Mouse (Mus musculus) stomach, embryonic 14.5 days (tissue): ENCODE data around the gene Atp9a. TPM values are rescaled to one million over a fixed set of nuclear protein-coding genes. Genes with fewer than 3 reads are reported as not detected.

Source experiments
- ATAC-seq: fragments of 200-750 bp; cut with Nextera tagmentation; 2 replicates; pipeline ENCODE4 v1.8.0; 2017; ENCODE audit warnings: low read depth, moderate TSS enrichment; ENCODE audit not compliant: insufficient number of reproducible peaks, insufficient read depth, low FRiP score
- H3K27ac ChIP-seq: fragments of 300-500 bp; sonication (generic); 2 replicates; pipeline ENCODE4 v1.5.1; 2014; ENCODE audit warnings: mild to moderate bottlenecking, low read length, moderate library complexity, mixed read lengths
- H3K27me3 ChIP-seq: fragments of 300-500 bp; sonication (generic); 2 replicates; pipeline ENCODE4 v1.6.1; 2014; ENCODE audit warnings: low read length, control low read depth, mixed read lengths; ENCODE audit not compliant: control insufficient read depth, insufficient read depth
- H3K36me3 ChIP-seq: fragments of 300-500 bp; sonication (generic); 2 replicates; pipeline ENCODE4 v1.6.1; 2014; ENCODE audit warnings: mild to moderate bottlenecking, control low read depth, low read length, moderate library complexity, mixed read lengths; ENCODE audit not compliant: control insufficient read depth, insufficient read depth
- H3K4me1 ChIP-seq: fragments of 300-500 bp; sonication (generic); 2 replicates; pipeline ENCODE4 v1.6.1; 2014; ENCODE audit warnings: low read length, control low read depth, mixed read lengths; ENCODE audit not compliant: control insufficient read depth, insufficient read depth
- H3K4me2 ChIP-seq: fragments of 300-500 bp; sonication (generic); replicated peaks from 2 replicates; pipeline ENCODE4 v1.6.1; 2014; ENCODE audit warnings: low read depth, low read length, control low read depth
- H3K4me3 ChIP-seq: fragments of 300-500 bp; sonication (generic); 2 replicates; pipeline ENCODE4 v1.5.1; 2014; ENCODE audit warnings: low read depth, low read length, control low read depth
- H3K9ac ChIP-seq: fragments of 300-500 bp; sonication (generic); replicated peaks from 2 replicates; pipeline ENCODE4 v1.6.1; 2014; ENCODE audit warnings: low read depth, mild to moderate bottlenecking, control low read depth, low read length, moderate library complexity, mixed read lengths
- H3K9me3 ChIP-seq: fragments of 300-500 bp; sonication (generic); 2 replicates; pipeline ENCODE4 v1.6.1; 2016; ENCODE audit warnings: low read depth, low read length, control low read depth; ENCODE audit not compliant: control insufficient read depth
- WGBS: fragments of 180-500 bp; shearing (Covaris S2); extraction: QIAGEN DNeasy Blood & Tissue Kit; methylation state at CpG from one replicate; pipeline ENCODE4 v1.1.7; 2014; 5-methylcytosine and 5-hydroxymethylcytosine counted together
- polyA plus RNA-seq: library from polyadenylated mRNA; unstranded; fragments of >200 nt; fragmentation: Nextera tagmentation; extraction: Ambion mirVana; gene quantifications from 2 replicates; pipeline ENCODE4 v1.2.1, GENCODE M21; 2014

Atp9a gene
- polyA plus RNA-seq, 1 experiment from 2014 or later = 12.6 TPM

GRCm38 (mm10) chr2:168591076-168591475 lies 151.1 kb downstream of the Atp9a start:
- no peak overlapping the region for H3K4me2 ChIP-seq
- no peaks in the 10 kb centered on the region for H3K9me3 ChIP-seq
- no peak overlapping the region for H3K27ac ChIP-seq
- H3K36me3 ChIP-seq = no peaks in the 10 kb centered on the region
- WGBS = 71% methylated on average over 2 of the region's 2 CpGs
- ATAC-seq = no peak
- no peak overlapping the region for H3K4me3 ChIP-seq
- peaks cover 12% of the 10 kb centered on the region; the same call in 1 of the 2 replicates for H3K4me1 ChIP-seq
- peaks cover 19% of the 10 kb centered on the region for H3K27me3 ChIP-seq
- no peak overlapping the region for H3K9ac ChIP-seq

GRCm38 (mm10) chr2:168590556-168590955 lies 151.7 kb downstream of the Atp9a start:
- Histone ChIP-seq H3K4me3 (peak overlapping the region; percentile 40), H3K36me3 (no peaks in the 10 kb centered on the region), H3K27ac (no peak overlapping the region), H3K27me3 (peaks cover 19% of the 10 kb centered on the region), H3K9me3 (no peaks in the 10 kb centered on the region), H3K4me2 (peak overlapping the region; percentile 52), H3K4me1 (peaks cover 12% of the 10 kb centered on the region; the same call in 1 of the 2 replicates), H3K9ac (no peak overlapping the region)
- ATAC-seq = no peak
- WGBS = 30% methylated on average over 10 of the region's 10 CpGs

- Histone ChIP-seq H3K4me2 (peak overlapping the region; percentile 52), H3K36me3 (no peaks in the 10 kb centered on the region), H3K4me1 (peaks cover 12% of the 10 kb centered on the region; the same call in 1 of the 2 replicates), H3K9me3 (no peaks in the 10 kb centered on the region), H3K27ac (no peak overlapping the region), H3K9ac (peak overlapping the region; percentile 28; the same call in 1 of the 2 replicates), H3K27me3 (peaks cover 19% of the 10 kb centered on the region), H3K4me3 (peak overlapping the region; percentile 40)
- WGBS = 1% methylated on average over 34 of the region's 38 CpGs
- peak; percentile 76 for ATAC-seq
These were observed 152.0 kb downstream of the Atp9a start for GRCm38 (mm10) chr2:168590168-168590551.

- Histone ChIP-seq H3K4me3 (peak overlapping the region; percentile 40), H3K4me2 (peak overlapping the region; percentile 52), H3K27ac (no peak overlapping the region), H3K9me3 (no peaks in the 10 kb centered on the region), H3K9ac (peak overlapping the region; percentile 28; the same call in 1 of the 2 replicates), H3K36me3 (no peaks in the 10 kb centered on the region), H3K4me1 (peaks cover 12% of the 10 kb centered on the region; the same call in 1 of the 2 replicates), H3K27me3 (peaks cover 19% of the 10 kb centered on the region)
- WGBS = 13% methylated on average over 21 of the region's 21 CpGs
- peak; percentile 26; the same call in 1 of the 2 replicates for ATAC-seq
These were observed 152.6 kb downstream of the Atp9a start for GRCm38 (mm10) chr2:168589368-168590167.

GRCm38 (mm10) chr2:168588591-168589367 lies 153.4 kb downstream of the Atp9a start:
- no peak overlapping the region for H3K9ac ChIP-seq
- peak overlapping the region; percentile 52; the same call in 1 of the 2 replicates for H3K4me2 ChIP-seq
- no peak for ATAC-seq
- H3K27ac ChIP-seq = no peak overlapping the region
- H3K4me1 ChIP-seq = peaks cover 12% of the 10 kb centered on the region; the same call in 1 of the 2 replicates
- peaks cover 19% of the 10 kb centered on the region for H3K27me3 ChIP-seq
- whole genome bisulfite sequencing = 62% methylated on average over 11 of the region's 11 CpGs
- no peaks in the 10 kb centered on the region for H3K36me3 ChIP-seq
- H3K4me3 ChIP-seq = peak overlapping the region; percentile 40; the same call in 1 of the 2 replicates
- no peaks in the 10 kb centered on the region for H3K9me3 ChIP-seq

GRCm38 (mm10) chr2:168587159-168587558 lies 155.1 kb downstream of the Atp9a start:
- Histone ChIP-seq H3K27me3 (peaks cover 19% of the 10 kb centered on the region), H3K36me3 (no peaks in the 10 kb centered on the region), H3K4me1 (peaks cover 12% of the 10 kb centered on the region; the same call in 1 of the 2 replicates), H3K27ac (no peak overlapping the region), H3K9me3 (no peaks in the 10 kb centered on the region), H3K4me3 (no peak overlapping the region), H3K9ac (no peak overlapping the region), H3K4me2 (no peak overlapping the region)
- no peak for ATAC-seq
- 84% methylated on average over 8 of the region's 8 CpGs for WGBS

GRCm38 (mm10) chr2:168586512-168586911 lies 155.7 kb downstream of the Atp9a start:
- Histone ChIP-seq H3K36me3 (no peaks in the 10 kb centered on the region), H3K4me1 (peaks cover 14% of the 10 kb centered on the region; the same call in 1 of the 2 replicates), H3K4me3 (no peak overlapping the region), H3K27me3 (peaks cover 19% of the 10 kb centered on the region), H3K9ac (no peak overlapping the region), H3K9me3 (no peaks in the 10 kb centered on the region), H3K27ac (no peak overlapping the region), H3K4me2 (no peak overlapping the region)
- WGBS = 83% methylated on average over 12 of the region's 12 CpGs
- ATAC-seq = no peak

- Histone ChIP-seq H3K4me3 (no peak overlapping the region), H3K9ac (no peak overlapping the region), H3K4me2 (no peak overlapping the region), H3K4me1 (peaks cover 24% of the 10 kb centered on the region; the same call in 1 of the 2 replicates), H3K9me3 (no peaks in the 10 kb centered on the region), H3K36me3 (no peaks in the 10 kb centered on the region), H3K27me3 (peaks cover 9% of the 10 kb centered on the region), H3K27ac (no peak overlapping the region)
- 84% methylated on average over 6 of the region's 6 CpGs for WGBS
- ATAC-seq = no peak
These were observed 157.4 kb downstream of the Atp9a start for GRCm38 (mm10) chr2:168584857-168585256.
